Mouse (Mus musculus) midbrain, embryonic 11.5 days (tissue): ENCODE measurements around the gene Ttc21b. TPM values are rescaled to one million over a fixed set of nuclear protein-coding genes. Genes with fewer than 3 reads are reported as not detected.
"Not testable (repeated sequence)": the region's sequence is repeated elsewhere in the genome, so short reads cannot be mapped to it uniquely, and the experiment has no call there.

Experiments used
- ATAC-seq: fragments of 200-750 bp; cut with Nextera tagmentation; 2 replicates; pipeline ENCODE4 v1.8.0; 2017; ENCODE audit warnings: moderate TSS enrichment, moderate library complexity; ENCODE audit not compliant: low FRiP score
- DNase-seq: peaks from one replicate; pipeline ENCODE4 v3.0.0; 2015; ENCODE audit warnings: low spot score; ENCODE audit errors: missing footprints
- H3K27ac ChIP-seq: fragments of 300-500 bp; sonication (generic); 2 replicates; pipeline ENCODE4 v1.5.1; 2014; ENCODE audit warnings: low read depth, low read length
- H3K27me3 ChIP-seq: fragments of 300-500 bp; sonication (generic); 2 replicates; pipeline ENCODE4 v1.6.1; 2014; ENCODE audit warnings: mild to moderate bottlenecking, low read length, moderate library complexity, mixed read lengths; ENCODE audit not compliant: control insufficient read depth, insufficient read depth
- H3K36me3 ChIP-seq: fragments of 300-500 bp; sonication (generic); 2 replicates; pipeline ENCODE4 v1.6.1; 2014; ENCODE audit warnings: mild to moderate bottlenecking, low read length, moderate library complexity, mixed read lengths; ENCODE audit not compliant: control insufficient read depth, insufficient read depth
- H3K4me1 ChIP-seq: fragments of 300-500 bp; sonication (generic); 2 replicates; pipeline ENCODE4 v1.6.1; 2014; ENCODE audit warnings: low read length; ENCODE audit not compliant: control insufficient read depth, insufficient read depth
- H3K4me2 ChIP-seq: fragments of 300-500 bp; sonication (generic); 2 replicates; pipeline ENCODE4 v1.6.1; 2014; ENCODE audit warnings: mild to moderate bottlenecking, moderate library complexity
- H3K4me3 ChIP-seq: fragments of 300-500 bp; sonication (generic); 2 replicates; pipeline ENCODE4 v1.5.1; 2014; ENCODE audit warnings: low read depth, low read length
- H3K9ac ChIP-seq: fragments of 300-500 bp; sonication (generic); 2 replicates; pipeline ENCODE4 v1.6.1; 2014; ENCODE audit warnings: low read length
- H3K9me3 ChIP-seq: fragments of 300-500 bp; sonication (generic); 2 replicates; pipeline ENCODE4 v1.6.1; 2016; ENCODE audit warnings: low read length; ENCODE audit not compliant: control insufficient read depth
- WGBS: fragments of 180-500 bp; shearing (Covaris S2); extraction: QIAGEN DNeasy Blood & Tissue Kit; methylation state at CpG from one replicate; pipeline ENCODE4 v1.1.7; 2014; 5-methylcytosine and 5-hydroxymethylcytosine counted together
- polyA plus RNA-seq: library from polyadenylated mRNA; unstranded; fragments of >200 nt; fragmentation: Nextera tagmentation; extraction: Ambion mirVana; gene quantifications from 2 replicates; pipeline ENCODE4 v1.2.1, GENCODE M21; 2014

The Ttc21b gene
- polyA plus RNA-seq, 1 experiment from 2014 or later: 15.1 TPM

DNA sequence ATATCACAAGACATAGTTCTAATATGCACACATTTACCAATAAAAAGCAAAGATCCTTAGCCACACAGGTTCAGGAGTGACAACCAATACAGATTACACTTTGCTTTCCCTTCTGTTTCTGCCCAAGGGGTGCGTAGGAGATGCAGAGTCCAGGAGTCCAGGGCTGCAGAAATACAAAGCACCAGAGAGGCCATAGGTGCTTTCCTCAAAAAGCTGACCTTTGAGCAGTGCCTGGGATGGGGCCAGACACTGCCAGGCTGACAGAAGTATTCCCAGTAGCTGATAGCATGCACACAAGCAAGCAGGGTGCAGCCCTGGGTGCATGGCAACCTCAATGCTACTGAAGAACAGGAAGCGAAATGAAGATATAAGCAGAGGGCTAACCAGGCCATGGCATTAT lies 52.2 kb downstream of the Ttc21b start:
- H3K9me3 ChIP-seq: no peaks in the 10 kb centered on the region
- no peak overlapping the region for H3K27ac ChIP-seq
- DNase-seq (no peak), ATAC-seq (no peak)
- H3K4me2 ChIP-seq: no peak overlapping the region
- 91% methylated on average over 2 of the region's 2 CpGs for WGBS
- no peaks in the 10 kb centered on the region for H3K4me1 ChIP-seq
- H3K36me3 ChIP-seq: 0 out of 2 replicates have a peak, but pooled peaks cover 2% of the 10 kb centered on the region
- H3K27me3 ChIP-seq: no peaks in the 10 kb centered on the region
- no peak overlapping the region for H3K4me3 ChIP-seq
- no peak overlapping the region for H3K9ac ChIP-seq

- Histone ChIP-seq H3K27me3 (no peaks in the 10 kb centered on the region), H3K9ac (no peak overlapping the region), H3K4me1 (no peaks in the 10 kb centered on the region), H3K4me2 (no peak overlapping the region), H3K4me3 (no peak overlapping the region), H3K9me3 (no peaks in the 10 kb centered on the region), H3K36me3 (peaks cover 4% of the 10 kb centered on the region; the same call in 1 of the 2 replicates), H3K27ac (no peak overlapping the region)
- no peak for ATAC-seq
- no peak for DNase-seq
- WGBS: 63% methylated on average over 3 of the region's 3 CpGs
Measured at GRCm38 (mm10) chr2:66200195-66200594, 56.2 kb downstream of the Ttc21b start.

DNA sequence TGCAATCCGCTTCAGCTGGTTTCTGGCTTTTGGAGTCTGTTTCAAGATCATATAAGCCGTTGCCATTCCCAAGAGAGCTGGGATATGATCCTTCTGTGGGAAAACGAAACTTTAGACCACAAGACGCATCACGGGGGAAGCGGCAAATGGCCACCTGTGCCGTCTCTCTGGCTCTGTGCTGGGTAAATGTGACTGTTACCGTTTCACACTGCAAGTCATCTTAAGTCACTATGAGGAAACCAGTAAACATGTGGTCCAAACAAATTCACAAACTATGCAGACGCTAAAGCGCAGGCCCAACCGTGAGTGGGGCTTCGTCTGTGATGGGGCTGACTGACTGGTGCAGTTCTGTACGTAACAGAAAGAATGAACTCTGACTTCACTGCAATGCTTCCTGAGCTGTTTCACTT lies 64.7 kb downstream of the Ttc21b start:
- ATAC-seq: no peak
- H3K4me2 ChIP-seq: no peak overlapping the region
- H3K9ac ChIP-seq: no peak overlapping the region
- no peak for DNase-seq
- no peak overlapping the region for H3K4me3 ChIP-seq
- 91% methylated on average over 13 of the region's 13 CpGs for WGBS
- H3K4me1 ChIP-seq: no peaks in the 10 kb centered on the region
- no peaks in the 10 kb centered on the region for H3K9me3 ChIP-seq
- no peaks in the 10 kb centered on the region for H3K27me3 ChIP-seq
- H3K27ac ChIP-seq: no peak overlapping the region
- H3K36me3 ChIP-seq: no peaks in the 10 kb centered on the region

DNA sequence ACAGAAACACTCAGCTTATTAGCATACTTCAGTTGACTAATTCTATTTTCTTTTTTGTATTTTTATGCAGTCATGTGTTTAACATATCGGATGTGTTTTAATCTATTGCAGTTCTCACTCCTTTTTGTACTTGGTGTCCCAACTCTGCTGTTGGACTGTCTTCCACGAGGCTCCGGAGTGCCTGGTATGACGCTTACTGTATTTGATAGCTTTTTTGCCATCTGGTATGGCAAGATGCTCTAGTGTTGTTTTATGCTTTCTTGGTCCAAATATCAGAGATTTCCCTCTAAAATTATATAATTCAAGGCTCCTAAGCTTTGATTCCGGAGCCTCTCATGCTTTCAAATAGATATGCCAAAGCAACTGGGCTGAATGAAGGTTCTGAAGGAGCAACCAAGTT lies 66.3 kb downstream of the Ttc21b start:
- Histone ChIP-seq H3K4me2 (no peak overlapping the region), H3K9me3 (no peaks in the 10 kb centered on the region), H3K4me3 (no peak overlapping the region), H3K36me3 (no peaks in the 10 kb centered on the region), H3K9ac (no peak overlapping the region), H3K27ac (no peak overlapping the region), H3K27me3 (no peaks in the 10 kb centered on the region), H3K4me1 (no peaks in the 10 kb centered on the region)
- WGBS: 93% methylated on average over 5 of the region's 5 CpGs
- no peak for DNase-seq
- ATAC-seq: no peak

DNA sequence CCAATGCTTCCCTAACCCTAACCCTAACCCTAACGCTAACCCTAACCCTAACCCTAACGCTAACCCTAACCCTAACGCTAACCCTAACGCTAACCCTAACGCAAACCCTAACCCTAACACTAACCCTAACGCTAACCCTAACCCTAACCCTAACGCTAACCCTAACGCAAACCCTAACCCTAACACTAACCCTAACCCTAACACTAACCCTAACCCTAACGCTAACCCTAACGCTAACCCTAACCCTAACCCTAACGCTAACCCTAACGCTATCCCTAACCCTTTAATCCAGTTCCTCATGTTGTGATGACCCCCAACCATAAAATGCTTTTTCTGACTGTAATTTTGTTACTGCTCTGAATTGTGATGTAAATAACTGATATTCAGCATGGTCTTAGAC lies 67.2 kb downstream of the Ttc21b start:
- not testable (repeated sequence) for H3K4me2 ChIP-seq, H3K4me3 ChIP-seq, H3K27me3 ChIP-seq, H3K9ac ChIP-seq, H3K27ac ChIP-seq, H3K36me3 ChIP-seq, H3K4me1 ChIP-seq, DNase-seq, ATAC-seq, H3K9me3 ChIP-seq
- 99% methylated on average over 12 of the region's 12 CpGs for WGBS

GRCm38 (mm10) chr2:66187520-66187919 lies 68.9 kb downstream of the Ttc21b start:
- no peak overlapping the region for H3K4me3 ChIP-seq
- WGBS: 70% methylated on average over 6 of the region's 6 CpGs
- DNase-seq (no peak), ATAC-seq (no peak)
- H3K27ac ChIP-seq: no peak overlapping the region
- H3K4me2 ChIP-seq: no peak overlapping the region
- no peaks in the 10 kb centered on the region for H3K9me3 ChIP-seq
- no peaks in the 10 kb centered on the region for H3K27me3 ChIP-seq
- H3K36me3 ChIP-seq: no peaks in the 10 kb centered on the region
- no peak overlapping the region for H3K9ac ChIP-seq
- no peaks in the 10 kb centered on the region for H3K4me1 ChIP-seq

DNA sequence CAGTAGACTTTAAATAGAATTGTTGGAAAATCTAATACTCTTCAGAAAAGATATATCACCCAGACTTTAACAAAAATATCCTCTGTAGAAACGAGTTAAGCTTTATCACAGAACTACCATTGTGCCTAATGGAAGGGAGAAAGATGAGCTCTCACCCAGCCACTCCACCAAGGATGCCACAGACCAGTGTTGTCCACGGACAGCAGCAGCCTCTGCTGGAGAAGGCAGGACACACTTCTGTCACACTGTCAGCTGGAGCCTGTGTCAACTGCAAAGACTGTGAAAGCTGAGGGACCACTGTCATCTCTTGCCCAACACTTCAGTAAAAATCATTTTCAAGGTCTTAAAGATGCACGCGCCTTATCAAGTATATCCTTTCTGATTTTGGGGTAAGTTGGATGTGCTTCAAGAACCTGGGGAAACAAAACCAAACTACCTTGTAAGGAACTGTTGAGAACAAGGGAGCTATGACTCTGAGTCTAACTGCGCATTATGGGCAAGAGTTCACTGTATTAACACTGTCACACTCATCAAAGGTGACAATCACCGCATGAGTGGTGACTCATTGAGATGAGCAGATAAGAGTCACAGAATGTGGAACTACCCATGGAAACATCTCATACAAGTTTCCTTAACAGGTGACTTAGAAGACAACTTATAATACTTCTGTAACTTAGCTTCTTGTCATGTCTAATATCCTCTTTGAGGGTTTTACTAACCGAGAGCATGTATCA lies 71.8 kb downstream of the Ttc21b start:
- H3K9me3 ChIP-seq: no peaks in the 10 kb centered on the region
- no peak overlapping the region for H3K27ac ChIP-seq
- peaks cover 6% of the 10 kb centered on the region; the same call in 1 of the 2 replicates for H3K4me1 ChIP-seq
- no peak overlapping the region for H3K4me2 ChIP-seq
- no peak overlapping the region for H3K9ac ChIP-seq
- no peaks in the 10 kb centered on the region for H3K27me3 ChIP-seq
- ATAC-seq: peak; percentile 54; the same call in 1 of the 2 replicates
- WGBS: 81% methylated on average over 7 of the region's 7 CpGs
- no peaks in the 10 kb centered on the region for H3K36me3 ChIP-seq
- no peak overlapping the region for H3K4me3 ChIP-seq
- DNase-seq: no peak

DNA sequence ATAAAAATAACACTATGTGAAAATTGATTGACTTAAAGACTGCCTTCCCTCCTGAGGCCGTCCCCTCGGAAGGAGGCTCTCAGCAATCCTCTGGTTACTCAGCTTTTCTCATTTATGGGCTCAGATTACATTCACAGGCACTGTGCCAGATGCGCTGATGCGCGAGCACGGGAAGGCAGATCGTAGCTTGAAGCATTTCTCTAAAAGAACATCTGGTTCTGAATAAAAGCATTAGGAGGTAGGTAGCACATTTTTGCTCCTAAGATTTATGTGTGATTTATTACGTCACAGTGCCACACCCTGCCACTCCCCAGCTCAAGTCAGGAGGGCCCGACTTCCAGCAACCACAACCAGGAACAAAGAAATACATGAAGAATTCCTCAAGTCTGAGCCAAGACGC lies 76.1 kb downstream of the Ttc21b start:
- WGBS: 41% methylated on average over 10 of the region's 10 CpGs
- H3K9me3 ChIP-seq: no peaks in the 10 kb centered on the region

GRCm38 (mm10) chr2:66179782-66180181 lies 76.6 kb downstream of the Ttc21b start:
- no peak for ATAC-seq
- Histone ChIP-seq H3K27me3 (no peaks in the 10 kb centered on the region), H3K27ac (no peak overlapping the region), H3K36me3 (no peaks in the 10 kb centered on the region), H3K4me1 (peaks cover 27% of the 10 kb centered on the region), H3K9me3 (no peaks in the 10 kb centered on the region), H3K9ac (no peak overlapping the region), H3K4me3 (no peak overlapping the region), H3K4me2 (no peak overlapping the region)
- peak; percentile 89 for DNase-seq
- 43% methylated on average over 10 of the region's 10 CpGs for WGBS

More for the DNA sequence above, 76.1 kb downstream of the Ttc21b start:
- DNase-seq (no peak), ATAC-seq (no peak)
- no peak overlapping the region for H3K9ac ChIP-seq
- H3K4me2 ChIP-seq: no peak overlapping the region
- no peak overlapping the region for H3K4me3 ChIP-seq
- H3K27me3 ChIP-seq: no peaks in the 10 kb centered on the region
- H3K4me1 ChIP-seq: peaks cover 27% of the 10 kb centered on the region
- H3K27ac ChIP-seq: no peak overlapping the region
- no peaks in the 10 kb centered on the region for H3K36me3 ChIP-seq
